Mouse (Mus musculus) erythroblast, adult 5-6 weeks (primary cell): Measurements from ENCODE around the gene Scfd2. TPM values are rescaled to one million over a fixed set of nuclear protein-coding genes. Genes with fewer than 3 reads are reported as not detected.

Experiments used
- ATAC-seq: replicated peaks from 2 replicates; pipeline ENCODE4 v1.8.0; 2016; ENCODE audit warnings: moderate number of reproducible peaks, mild to moderate bottlenecking, moderate TSS enrichment, inconsistent platforms; ENCODE audit not compliant: poor library complexity, low FRiP score, severe bottlenecking
- total RNA-seq, 2 experiments: library from RNA; stranded (forward) in 1 of 2; stranded (reverse) in 1 of 2; fragments of 150-400 nt in 1 of 2; fragments of 200-764, 138-1000 nt in 1 of 2; gene quantifications; 2 replicates each; pipeline versions ENCODE4 v1.2.3 to v1.2.4; 2015 to 2017; ENCODE audit warnings: low replicate concordance in 2 of 2

Gene Scfd2
- total RNA-seq, 2 experiments from 2014 or later: 1.8 to 3.5 TPM

GRCm38 (mm10) chr5:74289957-74290356 is 241.6 kb downstream of the Scfd2 start:
- ATAC-seq: no peak

GRCm38 (mm10) chr5:74288206-74288605 is 243.4 kb downstream of the Scfd2 start:
- ATAC-seq: no peak

GRCm38 (mm10) chr5:74286301-74286700 is 245.3 kb downstream of the Scfd2 start:
- no peak for ATAC-seq

GRCm38 (mm10) chr5:74285764-74286163 is 245.8 kb downstream of the Scfd2 start:
- ATAC-seq: no peak

- no peak for ATAC-seq
Measured at GRCm38 (mm10) chr5:74285289-74285688, 246.3 kb downstream of the Scfd2 start.

GRCm38 (mm10) chr5:74283545-74283944 is 248.0 kb downstream of the Scfd2 start:
- ATAC-seq: no peak

GRCm38 (mm10) chr5:74281480-74281879 is 250.1 kb downstream of the Scfd2 start:
- no peak for ATAC-seq

- no peak for ATAC-seq
Measured at GRCm38 (mm10) chr5:74279673-74280072, 251.9 kb downstream of the Scfd2 start.

- no peak for ATAC-seq
Measured at GRCm38 (mm10) chr5:74278428-74278827, 253.1 kb downstream of the Scfd2 start.

- ATAC-seq: no peak
Measured at GRCm38 (mm10) chr5:74277712-74278111, 253.8 kb downstream of the Scfd2 start.

- ATAC-seq: no peak
Measured at GRCm38 (mm10) chr5:74277216-74277615, 254.3 kb downstream of the Scfd2 start.

GRCm38 (mm10) chr5:74273313-74273712 is 258.2 kb downstream of the Scfd2 start:
- ATAC-seq: no peak

- no peak for ATAC-seq
Measured at GRCm38 (mm10) chr5:74267736-74268369, 263.7 kb downstream of the Scfd2 start.

GRCm38 (mm10) chr5:74267196-74267595 is 264.4 kb downstream of the Scfd2 start:
- no peak for ATAC-seq

- ATAC-seq: no peak
Measured at GRCm38 (mm10) chr5:74266476-74266819, 265.1 kb downstream of the Scfd2 start.

GRCm38 (mm10) chr5:74265601-74266475 is 265.7 kb downstream of the Scfd2 start:
- ATAC-seq: no peak

- ATAC-seq: no peak
Measured at GRCm38 (mm10) chr5:74265151-74265550, 266.4 kb downstream of the Scfd2 start.

- ATAC-seq: no peak
Measured at GRCm38 (mm10) chr5:74264541-74264940, 267.0 kb downstream of the Scfd2 start.

- no peak for ATAC-seq
Measured at GRCm38 (mm10) chr5:74261016-74261415, 270.5 kb downstream of the Scfd2 start.

GRCm38 (mm10) chr5:74260378-74260809 is 271.2 kb downstream of the Scfd2 start:
- ATAC-seq: no peak

GRCm38 (mm10) chr5:74256705-74257104 is 274.9 kb downstream of the Scfd2 start:
- ATAC-seq: no peak
